Mouse (Mus musculus): ENCODE measurements around the gene Slc27a5. TPM values are rescaled to one million over a fixed set of nuclear protein-coding genes. Genes with fewer than 3 reads are reported as not detected.

Slc27a5 gene
- polyA plus RNA-seq, 1 experiment = 1.7 TPM

GRCm38 (mm10) chr7:13023928-13024731 is 26.1 kb upstream of the Slc27a5 start:
- Histone ChIP-seq H3K4me1 (ENCODE audit: control insufficient read depth, insufficient read depth, low read length) (0 out of 2 replicates have a peak, but pooled peaks cover 3% of the 10 kb centered on the region), H3K27me3 (ENCODE audit: control insufficient read depth, insufficient read depth, low read length) (no peaks in the 10 kb centered on the region), H3K27ac (ENCODE audit: insufficient read depth, low read length) (peak overlapping the region; percentile 94), H3K4me3 (replicated peaks; ENCODE audit: insufficient read depth, low read depth, low read length) (peak overlapping the region; percentile 95)
- peak; percentile 93 for TF ChIP-seq POLR2A (IDR thresholded peaks at IDR 0.05; ENCODE audit: borderline replicate concordance, insufficient read depth, low read length)
- no peak for TF ChIP-seq CTCF (IDR thresholded peaks at IDR 0.05; ENCODE audit: borderline replicate concordance, insufficient read depth, low read depth, low read length)
- WGBS = under 1% methylated on average over 94 of the region's 95 CpGs
- peak; percentile 92 to 99 for DNase-seq

DNA sequence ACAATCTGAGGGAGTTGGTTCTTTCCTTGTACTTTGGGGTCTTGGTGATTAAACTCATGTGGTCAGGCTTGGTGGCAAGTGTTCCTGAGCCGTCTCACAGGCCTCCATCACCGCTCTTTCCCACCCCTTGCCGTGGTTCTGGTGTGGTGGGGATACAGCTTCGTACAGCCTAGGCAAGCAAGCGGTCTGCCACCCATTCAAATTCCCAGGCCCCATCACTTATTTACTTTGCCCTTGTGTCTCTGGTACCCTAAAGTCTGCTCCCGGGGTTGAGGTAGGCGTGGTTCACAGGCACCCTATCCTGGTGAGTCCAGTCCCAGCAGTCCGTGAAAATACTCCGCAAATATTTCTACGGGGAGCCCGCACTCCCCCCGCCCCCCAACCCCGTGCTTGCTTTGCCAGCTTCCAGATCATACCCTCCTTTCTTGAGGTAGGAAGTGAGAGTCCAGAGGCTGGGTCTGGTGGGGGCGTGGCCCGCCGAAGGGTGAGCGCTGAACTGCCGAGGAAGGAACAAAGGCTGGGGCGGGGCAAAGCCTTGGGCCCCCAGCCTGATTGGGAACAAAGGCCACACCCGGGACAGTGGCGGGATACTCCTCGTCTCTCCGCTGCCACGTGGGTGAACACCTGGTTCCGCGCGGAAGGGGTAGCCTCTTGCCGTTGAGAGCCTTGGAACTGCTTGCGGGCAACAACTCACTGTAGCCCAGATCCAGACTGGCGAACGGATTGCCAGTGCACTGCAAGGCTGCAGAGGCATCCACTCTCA is 25.0 kb upstream of the Slc27a5 start:
- H3K27me3 ChIP-seq (ENCODE audit: control insufficient read depth, insufficient read depth, low read length) = no peaks in the 10 kb centered on the region
- 3% methylated on average over 31 of the region's 31 CpGs for WGBS
- TF ChIP-seq POLR2A (IDR thresholded peaks at IDR 0.05; ENCODE audit: borderline replicate concordance, insufficient read depth, low read length) (no peak), CTCF (IDR thresholded peaks at IDR 0.05; ENCODE audit: borderline replicate concordance, insufficient read depth, low read depth, low read length) (no peak)
- H3K27ac ChIP-seq (ENCODE audit: insufficient read depth, low read length) = no peak overlapping the region
- H3K4me3 ChIP-seq (replicated peaks; ENCODE audit: insufficient read depth, low read depth, low read length) = peak overlapping the region; percentile 95
- DNase-seq = peak; percentile 49 to 52
- H3K4me1 ChIP-seq (ENCODE audit: control insufficient read depth, insufficient read depth, low read length) = 0 out of 2 replicates have a peak, but pooled peaks cover 3% of the 10 kb centered on the region

DNA sequence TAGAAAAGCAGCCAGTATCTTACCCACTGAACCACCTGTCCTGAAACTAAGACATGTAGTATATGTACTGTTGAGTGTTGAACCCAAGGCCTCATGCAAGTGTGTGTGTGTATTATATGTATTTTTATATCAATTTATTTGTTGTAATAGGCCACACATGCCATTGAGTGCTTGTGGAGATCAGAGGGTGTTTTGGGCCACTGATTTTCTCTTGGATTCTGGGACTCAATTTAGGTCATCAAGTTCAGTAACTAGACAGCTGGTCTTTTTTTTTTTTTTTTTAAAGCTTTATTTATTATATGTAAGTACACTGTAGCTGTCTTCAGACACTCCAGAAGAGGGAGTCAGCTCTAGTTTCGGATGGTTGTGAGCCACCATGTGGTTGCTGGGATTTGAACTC is 17.2 kb upstream of the Slc27a5 start:
- WGBS = 73% methylated on average over 1 of the region's 1 CpGs
- H3K27me3 ChIP-seq (ENCODE audit: control insufficient read depth, insufficient read depth, low read length) = no peaks in the 10 kb centered on the region

GRCm38 (mm10) chr7:13014275-13014839 is 16.4 kb upstream of the Slc27a5 start:
- 48% methylated on average over 6 of the region's 6 CpGs for WGBS
- H3K27ac ChIP-seq (ENCODE audit: insufficient read depth, low read length) = no peak overlapping the region
- H3K4me3 ChIP-seq (replicated peaks; ENCODE audit: insufficient read depth, low read depth, low read length) = no peak overlapping the region
- no peaks in the 10 kb centered on the region; the same call in 1 of the 2 replicates for H3K4me1 ChIP-seq (ENCODE audit: control insufficient read depth, insufficient read depth, low read length)
- no peak for DNase-seq
- TF ChIP-seq CTCF (IDR thresholded peaks at IDR 0.05; ENCODE audit: borderline replicate concordance, insufficient read depth, low read depth, low read length) (no peak), POLR2A (IDR thresholded peaks at IDR 0.05; ENCODE audit: borderline replicate concordance, insufficient read depth, low read length) (no peak)
- no peaks in the 10 kb centered on the region for H3K27me3 ChIP-seq (ENCODE audit: control insufficient read depth, insufficient read depth, low read length)

More for the DNA sequence above, 17.2 kb upstream of the Slc27a5 start:
- H3K4me1 ChIP-seq (ENCODE audit: control insufficient read depth, insufficient read depth, low read length) = no peaks in the 10 kb centered on the region; the same call in 1 of the 2 replicates
- no peak for DNase-seq
- no peak overlapping the region for H3K4me3 ChIP-seq (replicated peaks; ENCODE audit: insufficient read depth, low read depth, low read length)
- no peak for TF ChIP-seq CTCF (IDR thresholded peaks at IDR 0.05; ENCODE audit: borderline replicate concordance, insufficient read depth, low read depth, low read length)
- TF ChIP-seq POLR2A (IDR thresholded peaks at IDR 0.05; ENCODE audit: borderline replicate concordance, insufficient read depth, low read length) = no peak
- H3K27ac ChIP-seq (ENCODE audit: insufficient read depth, low read length) = no peak overlapping the region

DNA sequence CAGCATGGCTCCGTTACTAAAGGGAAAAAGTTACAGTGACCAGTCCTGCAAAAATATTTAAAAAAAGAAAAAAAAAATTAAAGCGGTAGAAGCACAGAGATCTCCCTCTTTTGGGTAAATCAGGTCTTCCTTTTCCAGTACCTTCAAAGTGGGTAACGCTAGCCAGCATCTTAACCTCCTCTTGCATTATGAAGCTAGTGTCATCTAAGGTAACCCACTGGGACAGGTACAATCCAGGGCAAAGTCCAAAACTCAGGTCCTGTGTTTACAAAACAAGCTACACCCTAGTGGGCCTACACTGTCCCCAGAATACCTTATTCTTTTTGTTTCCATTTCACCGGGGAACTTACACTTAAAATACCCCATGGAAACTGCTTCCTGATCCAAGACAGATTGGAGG is 15.7 kb upstream of the Slc27a5 start:
- no peak for DNase-seq
- Histone ChIP-seq H3K4me1 (ENCODE audit: control insufficient read depth, insufficient read depth, low read length) (peaks cover under 1% of the 10 kb centered on the region; the same call in 1 of the 2 replicates), H3K4me3 (replicated peaks; ENCODE audit: insufficient read depth, low read depth, low read length) (no peak overlapping the region), H3K27ac (ENCODE audit: insufficient read depth, low read length) (no peak overlapping the region), H3K27me3 (ENCODE audit: control insufficient read depth, insufficient read depth, low read length) (no peaks in the 10 kb centered on the region)
- TF ChIP-seq CTCF (IDR thresholded peaks at IDR 0.05; ENCODE audit: borderline replicate concordance, insufficient read depth, low read depth, low read length) (no peak), POLR2A (IDR thresholded peaks at IDR 0.05; ENCODE audit: borderline replicate concordance, insufficient read depth, low read length) (no peak)
- WGBS = 77% methylated on average over 4 of the region's 4 CpGs

DNA sequence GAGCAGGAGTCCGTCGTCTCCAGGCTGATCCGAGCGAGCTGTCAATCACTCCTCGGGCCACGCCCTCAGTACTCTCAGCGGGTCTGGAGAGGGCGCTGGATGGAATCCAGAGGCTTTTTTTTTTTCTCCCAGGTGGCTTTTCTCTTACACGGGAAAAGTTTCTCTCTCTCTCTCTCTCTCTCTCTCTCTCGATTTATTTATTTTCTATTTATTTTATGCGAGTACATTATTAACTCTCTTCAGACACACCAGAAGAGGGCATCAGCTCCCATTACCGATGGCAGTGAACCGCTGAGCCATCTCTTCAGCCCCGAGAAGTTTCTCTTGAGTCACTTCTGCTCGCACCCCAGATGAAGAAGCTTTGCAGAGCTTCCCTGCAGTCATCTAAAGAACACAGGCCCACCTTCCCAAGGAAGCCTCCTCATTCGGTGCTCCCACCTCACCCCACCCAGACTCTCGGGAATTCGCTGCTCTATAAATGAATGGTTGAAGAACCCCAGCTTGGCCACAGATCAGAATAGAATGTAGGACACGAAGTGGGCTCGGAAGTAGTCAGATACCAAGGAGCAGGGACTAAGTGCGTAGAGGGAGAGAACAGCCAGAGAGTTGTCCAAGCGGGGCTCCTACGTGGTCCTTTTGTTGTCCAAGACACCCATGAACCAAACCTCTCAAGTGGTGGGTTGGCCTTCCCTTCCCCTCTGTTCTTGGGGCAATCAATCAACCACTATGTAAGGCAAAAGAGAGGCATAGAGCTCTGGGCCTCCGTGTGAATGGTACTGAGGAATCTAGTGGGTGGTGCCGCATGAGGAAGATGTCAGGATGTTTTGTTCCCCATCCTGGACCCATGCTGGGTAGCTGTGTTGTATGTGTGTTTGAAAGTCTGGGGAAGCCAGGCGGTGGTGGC is 12.3 kb upstream of the Slc27a5 start, which contains the start of gene Zbtb45:
Gene Zbtb45, minus strand, starts transcription at position 30 of the 904 bp plus-strand sequence.
- Histone ChIP-seq H3K27ac (ENCODE audit: insufficient read depth, low read length) (peak within 1 kb of the TSS; percentile 92), H3K4me3 (replicated peaks; ENCODE audit: insufficient read depth, low read depth, low read length) (peak within 1 kb of the TSS; percentile 97), H3K27me3 (ENCODE audit: control insufficient read depth, insufficient read depth, low read length) (no peaks in the 10 kb centered on the region), H3K4me1 (ENCODE audit: control insufficient read depth, insufficient read depth, low read length) (peaks cover 18% of the 10 kb centered on the region)
- 4% methylated on average over 26 of the region's 26 CpGs for WGBS
- DNase-seq = peak in 1 of 2 experiments; percentile 13
- no peak for TF ChIP-seq CTCF (IDR thresholded peaks at IDR 0.05; ENCODE audit: borderline replicate concordance, insufficient read depth, low read depth, low read length)
- TF ChIP-seq POLR2A (IDR thresholded peaks at IDR 0.05; ENCODE audit: borderline replicate concordance, insufficient read depth, low read length) = no peak

All from cerebellum, adult 2 months (tissue).